Mouse (Mus musculus): ENCODE results near the gene Acadvl. TPM values are rescaled to one million over a fixed set of nuclear protein-coding genes. Genes with fewer than 3 reads are reported as not detected.

Gene Acadvl
- polyA plus RNA-seq, 1 experiment from 2014 or later = 235 TPM

- Histone ChIP-seq H3K36me3 (no peaks in the 10 kb centered on the region; the same call in 1 of the 2 replicates), H3K4me3 (no peak overlapping the region)
- ATAC-seq (replicated peaks; ENCODE audit: insufficient number of reproducible peaks, insufficient read depth, low FRiP score, low read depth) = no peak
Measured at GRCm38 (mm10) chr11:70042309-70043085, 27.3 kb upstream of the Acadvl start.

GRCm38 (mm10) chr11:70040184-70040583 is 25.0 kb upstream of the Acadvl start:
- ATAC-seq (replicated peaks; ENCODE audit: insufficient number of reproducible peaks, insufficient read depth, low FRiP score, low read depth) = no peak
- Histone ChIP-seq H3K4me3 (no peak overlapping the region), H3K9ac (no peak overlapping the region), H3K4me2 (no peak overlapping the region), H3K4me1 (replicated peaks) (no peaks in the 10 kb centered on the region), H3K36me3 (no peaks in the 10 kb centered on the region; the same call in 1 of the 2 replicates), H3K27me3 (no peaks in the 10 kb centered on the region), H3K27ac (no peak overlapping the region), H3K9me3 (replicated peaks) (no peaks in the 10 kb centered on the region)
- WGBS = 78% methylated on average over 7 of the region's 7 CpGs

More at GRCm38 (mm10) chr11:70042309-70043085, 27.3 kb upstream of the Acadvl start:
- Histone ChIP-seq H3K27ac (no peak overlapping the region), H3K9ac (no peak overlapping the region), H3K9me3 (replicated peaks) (no peaks in the 10 kb centered on the region), H3K4me1 (replicated peaks) (no peaks in the 10 kb centered on the region), H3K4me2 (no peak overlapping the region), H3K27me3 (no peaks in the 10 kb centered on the region)
- WGBS = 88% methylated on average over 23 of the region's 23 CpGs

- 87% methylated on average over 10 of the region's 10 CpGs for WGBS
- Histone ChIP-seq H3K4me2 (no peak overlapping the region), H3K4me3 (no peak overlapping the region), H3K27ac (no peak overlapping the region), H3K4me1 (replicated peaks) (no peaks in the 10 kb centered on the region), H3K27me3 (no peaks in the 10 kb centered on the region), H3K9ac (no peak overlapping the region), H3K36me3 (no peaks in the 10 kb centered on the region; the same call in 1 of the 2 replicates), H3K9me3 (replicated peaks) (no peaks in the 10 kb centered on the region)
- no peak for ATAC-seq (replicated peaks; ENCODE audit: insufficient number of reproducible peaks, insufficient read depth, low FRiP score, low read depth)
Measured at GRCm38 (mm10) chr11:70039631-70040030, 24.4 kb upstream of the Acadvl start.

- Histone ChIP-seq H3K9ac (no peak overlapping the region), H3K27ac (no peak overlapping the region), H3K4me2 (no peak overlapping the region), H3K9me3 (replicated peaks) (no peaks in the 10 kb centered on the region), H3K36me3 (peaks cover 2% of the 10 kb centered on the region), H3K27me3 (no peaks in the 10 kb centered on the region), H3K4me3 (no peak overlapping the region), H3K4me1 (replicated peaks) (no peaks in the 10 kb centered on the region)
- no peak for ATAC-seq (replicated peaks; ENCODE audit: insufficient number of reproducible peaks, insufficient read depth, low FRiP score, low read depth)
- WGBS = 73% methylated on average over 7 of the region's 7 CpGs
Measured at GRCm38 (mm10) chr11:70038174-70038573, 23.0 kb upstream of the Acadvl start.

- no peak overlapping the region for H3K27ac ChIP-seq
- 96% methylated on average over 11 of the region's 11 CpGs for WGBS
- no peak for ATAC-seq (replicated peaks; ENCODE audit: insufficient number of reproducible peaks, insufficient read depth, low FRiP score, low read depth)
- H3K4me2 ChIP-seq = no peak overlapping the region
- H3K36me3 ChIP-seq = peaks cover 15% of the 10 kb centered on the region
- no peaks in the 10 kb centered on the region for H3K27me3 ChIP-seq
- H3K4me1 ChIP-seq (replicated peaks) = peaks cover 37% of the 10 kb centered on the region
- no peaks in the 10 kb centered on the region for H3K9me3 ChIP-seq (replicated peaks)
- H3K4me3 ChIP-seq = no peak overlapping the region
- no peak overlapping the region for H3K9ac ChIP-seq
Measured at GRCm38 (mm10) chr11:70031321-70031670, 16.1 kb upstream of the Acadvl start.

- no peak overlapping the region for H3K4me3 ChIP-seq
- no peak overlapping the region for H3K27ac ChIP-seq
- no peak overlapping the region for H3K9ac ChIP-seq
- H3K4me1 ChIP-seq (replicated peaks) = peaks cover 42% of the 10 kb centered on the region
- H3K36me3 ChIP-seq = peaks cover 15% of the 10 kb centered on the region
- WGBS = 95% methylated on average over 28 of the region's 28 CpGs
- H3K4me2 ChIP-seq = no peak overlapping the region
- no peak for ATAC-seq (replicated peaks; ENCODE audit: insufficient number of reproducible peaks, insufficient read depth, low FRiP score, low read depth)
- no peaks in the 10 kb centered on the region for H3K9me3 ChIP-seq (replicated peaks)
- H3K27me3 ChIP-seq = no peaks in the 10 kb centered on the region
Measured at GRCm38 (mm10) chr11:70030651-70031320, 15.6 kb upstream of the Acadvl start.

- Histone ChIP-seq H3K4me3 (peak overlapping the region; percentile 32; the same call in 1 of the 2 replicates), H3K9ac (no peak overlapping the region), H3K27ac (no peak overlapping the region)
Measured at GRCm38 (mm10) chr11:70029829-70030550, 14.8 kb upstream of the Acadvl start.

GRCm38 (mm10) chr11:70029130-70029801 is 14.1 kb upstream of the Acadvl start:
- Histone ChIP-seq H3K9ac (no peak overlapping the region), H3K27ac (peak overlapping the region; percentile 62), H3K4me3 (peak overlapping the region; percentile 32), H3K36me3 (peaks cover 15% of the 10 kb centered on the region), H3K27me3 (no peaks in the 10 kb centered on the region), H3K4me2 (peak overlapping the region; percentile 57), H3K4me1 (replicated peaks) (peaks cover 46% of the 10 kb centered on the region), H3K9me3 (replicated peaks) (no peaks in the 10 kb centered on the region)
- WGBS = 1% methylated on average over 20 of the region's 20 CpGs
- ATAC-seq (replicated peaks; ENCODE audit: insufficient number of reproducible peaks, insufficient read depth, low FRiP score, low read depth) = peak; percentile 74

More at GRCm38 (mm10) chr11:70029829-70030550, 14.8 kb upstream of the Acadvl start:
- peaks cover 45% of the 10 kb centered on the region for H3K4me1 ChIP-seq (replicated peaks)
- no peak for ATAC-seq (replicated peaks; ENCODE audit: insufficient number of reproducible peaks, insufficient read depth, low FRiP score, low read depth)
- H3K36me3 ChIP-seq = peaks cover 15% of the 10 kb centered on the region
- no peaks in the 10 kb centered on the region for H3K27me3 ChIP-seq
- H3K9me3 ChIP-seq (replicated peaks) = no peaks in the 10 kb centered on the region
- H3K4me2 ChIP-seq = peak overlapping the region; percentile 57
- WGBS = 53% methylated on average over 11 of the region's 11 CpGs

GRCm38 (mm10) chr11:70028401-70029129 is 13.4 kb upstream of the Acadvl start:
- Histone ChIP-seq H3K4me2 (peak overlapping the region; percentile 57), H3K36me3 (peaks cover 15% of the 10 kb centered on the region), H3K4me3 (peak overlapping the region; percentile 32), H3K4me1 (replicated peaks) (peaks cover 51% of the 10 kb centered on the region), H3K27ac (peak overlapping the region; percentile 62), H3K27me3 (no peaks in the 10 kb centered on the region), H3K9me3 (replicated peaks) (no peaks in the 10 kb centered on the region), H3K9ac (no peak overlapping the region)
- no peak for ATAC-seq (replicated peaks; ENCODE audit: insufficient number of reproducible peaks, insufficient read depth, low FRiP score, low read depth)
- 23% methylated on average over 12 of the region's 12 CpGs for WGBS

- Histone ChIP-seq H3K4me2 (peak overlapping the region; percentile 54), H3K27ac (peak overlapping the region; percentile 62; the same call in 1 of the 2 replicates), H3K4me1 (replicated peaks) (peaks cover 55% of the 10 kb centered on the region), H3K9ac (peak overlapping the region; percentile 17; the same call in 1 of the 2 replicates), H3K4me3 (peak overlapping the region; percentile 40), H3K27me3 (no peaks in the 10 kb centered on the region), H3K9me3 (replicated peaks) (no peaks in the 10 kb centered on the region), H3K36me3 (peaks cover 12% of the 10 kb centered on the region)
- 35% methylated on average over 9 of the region's 9 CpGs for WGBS
- ATAC-seq (replicated peaks; ENCODE audit: insufficient number of reproducible peaks, insufficient read depth, low FRiP score, low read depth) = no peak
Measured at GRCm38 (mm10) chr11:70027397-70027796, 12.2 kb upstream of the Acadvl start.

Measured in heart, embryonic 15.5 days (tissue).